Mouse (Mus musculus) fat pad, adult 2 months (tissue): Measurements from ENCODE around the gene Tmem274.

Experiments used
- DNase-seq: peaks from one replicate; pipeline ENCODE4 v3.0.0-alpha.2; 2011; ENCODE audit warnings: low read depth, low spot score; ENCODE audit errors: extremely low read depth

The Tmem274 gene

DNA sequence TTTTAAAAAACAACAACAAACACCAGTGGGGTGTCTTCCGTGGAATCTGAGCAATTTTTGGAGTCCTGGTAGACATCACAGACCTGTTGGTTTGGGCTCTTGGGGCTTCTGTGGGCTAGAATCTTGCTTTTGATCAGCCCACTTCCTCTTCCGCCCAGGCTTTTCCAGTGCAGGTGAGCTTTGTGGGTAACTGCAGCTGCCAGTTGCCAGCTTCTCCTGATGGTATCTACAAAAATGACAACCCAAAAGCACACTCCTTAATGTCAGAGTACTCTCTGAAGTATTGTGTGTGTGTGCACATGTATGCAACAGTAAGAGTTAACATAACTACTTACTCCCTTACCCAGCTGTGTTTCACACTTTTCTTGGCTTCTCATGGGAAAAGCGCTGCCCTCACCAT, 7.6 kb upstream of the Tmem274 start:
- DNase-seq: no peak

DNA sequence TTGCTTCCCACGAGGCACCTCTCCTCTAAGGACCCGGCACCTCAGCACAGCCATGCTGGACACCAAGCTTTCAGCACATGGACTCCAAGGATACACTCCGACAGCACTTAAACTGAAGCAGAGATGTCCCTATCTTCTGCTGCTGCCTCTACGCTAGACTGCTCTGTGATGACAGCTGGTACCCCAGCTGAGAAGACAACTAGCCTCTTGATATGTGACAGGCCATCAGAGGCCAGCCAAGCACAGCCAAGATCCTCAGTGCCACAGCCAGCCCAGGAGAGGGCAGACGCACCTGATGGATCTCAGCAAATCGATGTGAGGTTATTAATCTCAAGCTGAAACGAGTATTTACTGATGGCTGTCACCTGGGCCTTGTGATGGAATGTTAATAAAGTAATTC, 2.1 kb upstream of the Tmem274 start:
- no peak for DNase-seq

GRCm38 (mm10) chr4:149484566-149484965, 7.4 kb downstream of the Tmem274 start:
- DNase-seq: no peak

DNA sequence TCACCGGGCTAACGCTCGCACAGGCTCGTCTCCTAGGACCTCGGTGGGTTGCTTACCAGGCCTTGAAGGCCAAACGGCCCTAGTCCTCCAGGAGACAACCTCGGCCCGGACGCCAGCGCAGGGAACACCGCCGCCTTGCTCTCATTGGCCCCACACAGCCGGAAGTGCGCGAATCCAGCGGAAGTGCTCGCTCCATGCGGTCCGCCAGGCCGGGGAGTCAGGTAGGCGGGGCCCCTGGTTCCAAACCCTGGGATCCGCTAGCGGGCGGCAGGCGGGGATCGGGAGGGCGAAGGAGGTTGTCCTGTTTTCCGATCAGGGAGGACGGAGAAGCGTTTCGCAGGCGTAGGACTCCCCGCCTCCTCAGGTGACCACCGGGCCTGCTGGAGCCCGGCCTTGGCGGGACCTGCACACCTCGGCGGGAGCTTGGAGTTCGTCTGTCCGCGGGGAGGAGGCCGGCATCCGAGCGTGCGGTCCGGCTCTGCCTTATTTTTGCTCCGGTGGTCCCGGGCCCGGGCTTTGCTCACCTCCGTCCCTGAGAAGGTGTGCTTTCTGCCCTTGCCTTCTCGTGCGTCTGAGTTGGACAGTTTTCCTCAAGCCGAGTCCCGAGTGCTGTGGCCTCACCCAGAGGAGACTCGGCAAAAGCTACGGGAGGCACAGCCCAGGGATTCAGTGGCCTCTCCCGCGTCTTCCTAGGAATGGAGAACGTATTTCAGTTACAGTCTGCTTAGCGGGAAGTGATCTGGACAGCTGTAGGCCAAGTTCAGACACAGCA, 8.1 kb downstream of the Tmem274 start, which contains the start of the genes Nmnat1 and Lzic:
Nmnat1 (minus strand) TSS at position 150 of the 772 bp plus-strand sequence.
Lzic (plus strand) TSS at position 177 of the 772 bp plus-strand sequence.
- DNase-seq: peak; percentile 33

DNA sequence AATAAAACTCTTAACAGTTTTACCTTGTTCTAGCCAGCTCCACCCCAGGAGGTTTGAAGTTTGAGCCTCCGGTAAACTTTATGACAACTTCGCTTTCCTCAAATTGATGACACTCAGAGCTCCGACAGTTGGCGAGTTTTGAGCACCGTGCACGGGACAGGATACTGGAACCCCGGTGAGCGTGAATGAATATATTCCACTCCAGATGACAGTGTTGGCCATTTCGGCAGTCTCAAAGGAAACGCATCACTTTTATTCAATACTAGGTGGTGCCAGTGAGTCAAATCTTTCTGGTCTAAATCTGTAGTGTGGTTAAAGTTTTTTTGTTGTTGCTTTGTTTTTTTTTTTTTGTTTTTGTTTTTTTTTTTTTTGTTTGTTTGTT, 8.6 kb downstream of the Tmem274 start:
- DNase-seq: no peak

DNA sequence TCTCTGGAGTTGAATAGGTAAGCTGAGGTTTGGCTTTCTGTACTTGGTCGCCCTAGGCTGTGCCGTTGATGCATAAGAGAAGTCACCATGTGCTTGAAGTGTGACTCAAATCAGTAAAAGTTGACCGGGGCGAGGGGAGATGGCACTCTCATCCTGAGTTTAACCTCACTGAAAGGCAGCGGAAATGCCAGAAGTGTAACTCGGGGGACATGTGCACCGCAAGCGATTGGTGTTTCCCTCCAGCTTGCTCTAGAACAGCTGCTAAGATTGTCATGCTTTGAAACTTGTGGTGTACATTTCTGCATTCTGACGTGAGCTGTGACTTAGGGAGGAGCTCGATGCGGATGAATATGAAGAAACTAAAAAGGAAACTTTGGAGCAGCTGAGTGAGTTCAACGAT, 10.6 kb downstream of the Tmem274 start:
- no peak for DNase-seq

- no peak for DNase-seq
These were observed 12.4 kb downstream of the Tmem274 start for GRCm38 (mm10) chr4:149489415-149490240.

GRCm38 (mm10) chr4:149491151-149491550, 14.0 kb downstream of the Tmem274 start:
- no peak for DNase-seq

- DNase-seq: no peak
These were observed 19.4 kb downstream of the Tmem274 start for GRCm38 (mm10) chr4:149496612-149497011.

GRCm38 (mm10) chr4:149498901-149499300, 21.7 kb downstream of the Tmem274 start:
- no peak for DNase-seq

GRCm38 (mm10) chr4:149499790-149500189, 22.6 kb downstream of the Tmem274 start:
- DNase-seq: no peak

DNA sequence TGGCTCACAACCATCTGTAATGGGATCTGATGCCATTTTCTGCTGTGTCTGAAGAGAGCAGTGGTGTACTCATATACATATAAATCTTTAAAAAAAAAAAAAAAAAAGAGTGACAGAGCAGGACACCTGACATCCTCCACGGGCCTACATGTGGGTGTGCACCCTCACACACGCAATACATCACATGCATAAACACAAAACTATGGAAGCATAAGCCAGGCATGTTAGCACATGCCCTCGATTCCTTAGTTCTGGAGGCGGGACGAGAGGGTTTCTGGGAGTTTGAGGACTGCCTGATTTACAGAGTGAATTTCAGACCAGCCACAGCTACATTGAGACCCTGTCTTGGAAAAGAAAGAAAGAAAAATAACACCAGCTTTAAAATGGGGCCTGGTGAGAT, 27.2 kb downstream of the Tmem274 start:
- DNase-seq: peak; percentile 67

- no peak for DNase-seq
These were observed 27.7 kb downstream of the Tmem274 start for GRCm38 (mm10) chr4:149504858-149505257.

DNA sequence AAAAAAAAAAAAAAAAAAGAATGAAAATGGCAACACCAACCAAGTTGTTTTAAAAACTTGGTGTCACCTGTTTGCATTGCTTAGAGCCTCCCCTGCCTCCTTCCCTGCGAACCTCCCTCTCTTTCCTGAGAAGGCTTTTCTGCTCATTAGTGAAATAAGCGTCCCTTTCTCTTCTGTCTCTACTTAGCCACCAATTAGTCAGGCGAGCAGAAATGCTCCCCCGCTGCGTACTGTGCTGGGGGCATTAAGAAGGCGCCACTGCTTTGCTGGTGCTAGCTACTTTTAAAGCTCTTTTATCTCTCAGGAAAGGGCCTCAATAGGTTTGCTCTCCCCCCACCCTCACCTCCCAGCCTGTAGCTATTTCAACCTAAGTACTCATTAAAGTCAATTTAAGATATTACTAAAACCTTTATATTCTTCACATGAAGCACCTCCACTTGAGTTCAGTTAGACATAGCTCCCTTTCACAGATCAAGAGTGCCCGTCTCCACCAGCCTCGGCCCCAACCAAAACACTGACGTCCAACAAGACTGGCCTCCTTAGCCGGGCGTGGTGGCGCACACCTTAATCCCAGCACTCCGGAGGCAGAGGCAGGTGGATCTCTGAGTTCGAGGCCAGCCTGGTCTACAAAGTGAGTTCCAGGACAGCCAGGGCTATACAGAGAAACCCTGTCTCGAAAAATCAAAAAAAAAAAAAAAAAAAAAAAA, 28.2 kb downstream of the Tmem274 start:
- no peak for DNase-seq

GRCm38 (mm10) chr4:149506904-149507303, 29.7 kb downstream of the Tmem274 start:
- no peak for DNase-seq

DNA sequence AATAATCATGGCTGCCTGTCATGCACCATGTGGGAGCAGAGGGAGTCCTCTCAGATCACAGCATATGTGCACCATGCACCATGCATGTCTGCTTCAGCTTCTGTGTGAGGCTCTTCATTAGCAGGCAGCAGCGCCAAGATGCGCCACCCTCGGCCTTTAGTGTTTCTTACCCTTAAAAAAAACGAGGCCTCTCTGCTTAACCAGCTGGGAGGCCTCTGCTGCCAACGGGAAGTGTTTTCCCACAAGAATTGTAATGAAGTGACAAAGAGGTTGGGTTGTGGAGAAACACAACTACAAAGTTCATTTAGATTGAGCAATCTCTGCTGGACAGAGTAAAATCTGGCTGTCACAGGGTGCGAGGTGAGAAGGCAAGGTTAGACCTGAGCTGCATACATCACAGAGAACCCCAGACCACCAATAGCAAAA, 34.1 kb downstream of the Tmem274 start:
- DNase-seq: no peak

- DNase-seq: no peak
These were observed 34.9 kb downstream of the Tmem274 start for GRCm38 (mm10) chr4:149512072-149512471.

- no peak for DNase-seq
These were observed 38.5 kb downstream of the Tmem274 start for GRCm38 (mm10) chr4:149515706-149516105.

DNA sequence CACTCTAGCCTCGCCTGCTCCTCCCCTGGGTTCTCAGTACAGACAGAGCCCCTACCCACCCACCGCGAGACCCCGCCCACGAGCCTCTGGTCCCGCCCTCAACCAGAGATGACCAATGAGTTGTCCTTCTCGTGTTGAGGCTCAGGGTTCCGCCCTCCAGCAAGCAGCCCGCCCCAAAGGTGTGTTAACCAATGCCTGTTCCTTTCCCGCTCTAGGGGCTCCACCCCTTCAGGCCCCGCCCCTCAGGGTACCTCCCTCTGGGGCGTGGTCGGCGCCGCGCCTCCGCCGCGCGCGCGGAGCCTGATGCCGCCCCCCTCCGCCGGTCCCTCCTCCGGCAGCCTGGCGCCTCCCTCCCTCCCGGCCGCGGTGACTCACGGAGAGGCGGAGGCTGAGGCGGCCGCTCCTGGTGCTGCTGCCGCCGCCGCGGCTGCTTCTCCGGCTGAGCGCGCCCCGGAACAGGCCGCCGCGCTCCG, 40.7 kb downstream of the Tmem274 start, which contains the start of gene Ctnnbip1:
Ctnnbip1 (plus strand) TSS at position 369 of the 473 bp plus-strand sequence.
- DNase-seq: no peak

GRCm38 (mm10) chr4:149518351-149519220, 41.4 kb downstream of the Tmem274 start:
- no peak for DNase-seq
